Mouse (Mus musculus) CH12.LX (cell line): ENCODE data around the gene Gm21677. TPM values are rescaled to one million over a fixed set of nuclear protein-coding genes. Genes with fewer than 3 reads are reported as not detected.
"Not testable (repeated sequence)": the region's sequence is repeated elsewhere in the genome, so short reads cannot be mapped to it uniquely, and the experiment has no call there.

Experiments
- DNase-seq: peaks from one replicate; pipeline ENCODE4 v3.0.0-alpha.2; 2013; ENCODE audit errors: extremely low read depth
- H3K27ac ChIP-seq: 2 replicates; pipeline ENCODE4 v1.5.1; 2012; ENCODE audit warnings: low read depth, mild to moderate bottlenecking, control low read depth, moderate library complexity; ENCODE audit not compliant: insufficient read depth
- H3K27me3 ChIP-seq: replicated peaks from 2 replicates; pipeline ENCODE3; 2012; ENCODE audit warnings: inconsistent platforms
- H3K36me3 ChIP-seq, 2 experiments: replicated peaks in 1 of 2; 2 replicates each; pipeline versions ENCODE3 to v1.6.1; 2012; ENCODE audit warnings: inconsistent platforms in 1 of 2, low read length in 1 of 2, mild to moderate bottlenecking in 1 of 2, mixed read lengths in 1 of 2, moderate library complexity in 1 of 2; ENCODE audit not compliant: control insufficient read depth in 1 of 2, insufficient read depth in 1 of 2
- H3K4me1 ChIP-seq, 2 experiments: 2 replicates each; pipeline ENCODE4 v1.6.1; 2012; ENCODE audit warnings: inconsistent platforms in 1 of 2, moderate library complexity in 1 of 2; ENCODE audit not compliant: insufficient read depth in 2 of 2, control insufficient read depth in 1 of 2
- H3K4me2 ChIP-seq: 2 replicates; pipeline ENCODE4 v1.6.1; 2012; ENCODE audit warnings: low read depth, mild to moderate bottlenecking, control low read depth; ENCODE audit not compliant: poor library complexity, insufficient read depth, severe bottlenecking
- H3K4me3 ChIP-seq, 3 experiments: fragments of 150-350 bp in 1 of 3; sonication (generic) in 1 of 3; replicated peaks in 1 of 3; 2 replicates each; pipeline versions ENCODE3 to v1.5.1; 2011 to 2012; ENCODE audit warnings: low read depth in 2 of 3, low read length in 2 of 3, mild to moderate bottlenecking in 2 of 3, moderate library complexity in 2 of 3, control low read depth in 1 of 3, improper control_type of control experiment in 1 of 3, inconsistent platforms in 1 of 3, mixed read lengths in 1 of 3; ENCODE audit not compliant: poor library complexity in 1 of 3
- H3K79me2 ChIP-seq: replicated peaks from 2 replicates; pipeline ENCODE4 v1.6.1; 2012; ENCODE audit warnings: mild to moderate bottlenecking, moderate library complexity; ENCODE audit not compliant: control insufficient read depth, poor library complexity, insufficient read depth, severe bottlenecking; ENCODE audit errors: extremely low read depth
- H3K9ac ChIP-seq: 2 replicates; pipeline ENCODE4 v1.6.1; 2012; ENCODE audit warnings: low read depth, mild to moderate bottlenecking, control low read depth, moderate library complexity; ENCODE audit not compliant: insufficient read depth
- H3K9me3 ChIP-seq: replicated peaks from 2 replicates; pipeline ENCODE3; 2012; ENCODE audit warnings: low read length, inconsistent platforms, mixed read lengths
- dilution Hi-C: fragments of 300-500 bp; cut with MboI; formaldehyde crosslinking; loops from 2 replicates; pipeline ENCODE4 v1.14.3; 2020; ENCODE audit warnings: low sequenced_read_pairs; ENCODE audit not compliant: extremely low pct_unique_long_range_greater_than_20kb, extremely low pct_ligation_motif_present
- in situ Hi-C: fragments of 300-500 bp; cut with MboI; formaldehyde crosslinking; loops from 3 replicates; pipeline ENCODE4 v1.14.3; 2019; ENCODE audit warnings: low sequenced_read_pairs, low pct_ligation_motif_present, low pct_unique_long_range_greater_than_20kb, mixed read lengths
- polyA plus RNA-seq: library from polyadenylated mRNA; unstranded; fragments of >175 nt; gene quantifications from 2 replicates; pipeline ENCODE4 v1.2.1, GENCODE M21; 2012; ENCODE audit warnings: low read depth; ENCODE audit not compliant: insufficient read length
- total RNA-seq, 2 experiments: library from RNA; depleted of rRNA; stranded (reverse); fragments of 300-350 nt in 1 of 2; fragments of >200 nt in 1 of 2; gene quantifications; 2 replicates each; pipeline ENCODE4 v1.2.3; 2012 to 2014

Gm21677 gene
- not detected in 2 replicates for total RNA-seq (2012; rRNA removed)
- not detected in 2 replicates for total RNA-seq (2014; rRNA removed)
- polyA plus RNA-seq: not detected in 2 replicates

GRCm38 (mm10) chrY:3306349-3306748 is at the start of gene Gm21677:
Gene Gm21677 (minus strand): TSS chrY:3306449.
- dilution Hi-C loops, H3K27me3 ChIP-seq, H3K4me2 ChIP-seq, H3K79me2 ChIP-seq, in situ Hi-C loops, H3K9ac ChIP-seq, H3K27ac ChIP-seq, H3K4me1 ChIP-seq, H3K9me3 ChIP-seq, DNase-seq, H3K4me3 ChIP-seq, H3K36me3 ChIP-seq: not testable (repeated sequence)

GRCm38 (mm10) chrY:3345229-3345628 is 39.0 kb upstream of the Gm21677 start, which contains the start of gene Gm21693:
Gene Gm21693 (minus strand): TSS chrY:3345329.
- H3K9ac ChIP-seq, H3K79me2 ChIP-seq, H3K27ac ChIP-seq, DNase-seq, in situ Hi-C loops, H3K27me3 ChIP-seq, H3K4me2 ChIP-seq, H3K4me1 ChIP-seq, H3K4me3 ChIP-seq, dilution Hi-C loops, H3K36me3 ChIP-seq, H3K9me3 ChIP-seq: not testable (repeated sequence)

GRCm38 (mm10) chrY:3340661-3341060 is 34.4 kb upstream of the Gm21677 start:
- H3K4me1 ChIP-seq, in situ Hi-C loops, H3K9ac ChIP-seq, H3K27ac ChIP-seq, dilution Hi-C loops, H3K4me3 ChIP-seq, H3K9me3 ChIP-seq, H3K36me3 ChIP-seq, H3K4me2 ChIP-seq, H3K79me2 ChIP-seq, H3K27me3 ChIP-seq, DNase-seq: not testable (repeated sequence)

Other genes with a start within 250 kb of the Gm21677 start
- gene Gm21693, start 38.9 kb upstream of the Gm21677 start, total RNA-seq (2012; rRNA removed): not detected in 2 replicates
- gene Gm21693, start 38.9 kb upstream of the Gm21677 start, total RNA-seq (2014; rRNA removed): not detected in 2 replicates
- gene Gm21693, start 38.9 kb upstream of the Gm21677 start, polyA plus RNA-seq: not detected in 2 replicates
- gene Gm21704, start 103.7 kb upstream of the Gm21677 start, total RNA-seq (2012; rRNA removed): not detected in 2 replicates
- not detected in 2 replicates for gene Gm21704, start 103.7 kb upstream of the Gm21677 start, total RNA-seq (2014; rRNA removed)
- gene Gm21704, start 103.7 kb upstream of the Gm21677 start, polyA plus RNA-seq: not detected in 2 replicates
- not detected in 2 replicates for gene Gm21708, start 103.7 kb upstream of the Gm21677 start, total RNA-seq (2012; rRNA removed)
- gene Gm21708, start 103.7 kb upstream of the Gm21677 start, total RNA-seq (2014; rRNA removed): not detected in 2 replicates
- gene Gm21708, start 103.7 kb upstream of the Gm21677 start, polyA plus RNA-seq: not detected in 2 replicates